Mouse (Mus musculus): ENCODE measurements around the gene Tns1.

- TF ChIP-seq ZKSCAN1 (IDR thresholded peaks at IDR 0.05; ENCODE audit: borderline replicate concordance, low read depth, low read length): no peak
- TF ChIP-seq POLR2A (IDR thresholded peaks at IDR 0.05; ENCODE audit: low read depth, low read length): no peak
- no peak for TF ChIP-seq MAFK (IDR thresholded peaks at IDR 0.05; ENCODE audit: insufficient replicate concordance, low read length)
- TF ChIP-seq RAD21 (IDR thresholded peaks at IDR 0.05; ENCODE audit: low read depth, low read length): no peak
- no peak for TF ChIP-seq CTCF (conservative IDR thresholded peaks at IDR 0.05 in 1 of 2, IDR thresholded peaks at IDR 0.05 in 1 of 2; ENCODE audit: low read depth in 2 of 2, low read length in 2 of 2)
Observed at GRCm38 (mm10) chr1:74094497-74095270, 29.6 kb downstream of the Tns1 start.

All from CH12.LX (cell line).